Mouse (Mus musculus): ENCODE data around the gene Cenps.
"Not testable (repeated sequence)": the region's sequence is repeated elsewhere in the genome, so short reads cannot be mapped to it uniquely, and the experiment has no call there.

Gene Cenps

DNA sequence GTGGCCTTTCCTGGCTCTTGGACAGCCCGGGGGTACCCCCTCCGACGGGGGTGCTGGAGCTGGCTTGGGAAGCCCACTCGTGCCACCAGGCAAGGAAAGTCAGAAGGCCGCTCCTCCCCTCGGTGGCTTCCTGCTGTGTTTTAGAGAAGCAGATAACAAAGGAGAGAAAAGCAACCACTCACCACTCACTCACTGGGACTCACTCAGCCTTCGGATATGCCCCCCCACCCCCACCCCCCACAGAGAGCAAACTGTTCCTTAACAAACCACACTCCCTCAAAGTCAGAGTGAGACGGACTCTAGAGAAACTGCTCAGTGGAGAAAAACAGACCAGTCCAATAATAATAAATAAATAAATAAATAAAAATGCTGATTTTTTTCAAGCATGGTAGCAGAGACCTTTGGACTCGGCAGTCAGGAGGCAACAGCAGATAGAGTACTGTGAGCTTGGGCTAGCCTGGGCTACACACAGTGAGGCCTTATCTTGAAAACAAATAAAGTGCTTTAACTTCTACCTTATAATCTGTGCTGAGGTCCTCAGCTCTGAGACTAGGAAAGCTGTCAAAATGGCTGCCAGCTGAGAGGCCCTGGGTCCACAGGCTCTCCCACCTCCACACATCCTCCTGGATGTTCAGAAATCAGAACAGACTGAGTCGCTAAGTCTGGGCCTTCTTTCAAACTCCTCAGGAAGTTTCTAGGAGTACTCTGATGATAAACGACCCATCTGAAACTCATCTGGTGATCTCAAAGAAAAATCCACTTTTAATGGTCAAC lies 11.9 kb downstream of the Cenps start:
- DNase-seq (ENCODE audit: extremely low read depth, low read depth, low spot score) = no peak

DNA sequence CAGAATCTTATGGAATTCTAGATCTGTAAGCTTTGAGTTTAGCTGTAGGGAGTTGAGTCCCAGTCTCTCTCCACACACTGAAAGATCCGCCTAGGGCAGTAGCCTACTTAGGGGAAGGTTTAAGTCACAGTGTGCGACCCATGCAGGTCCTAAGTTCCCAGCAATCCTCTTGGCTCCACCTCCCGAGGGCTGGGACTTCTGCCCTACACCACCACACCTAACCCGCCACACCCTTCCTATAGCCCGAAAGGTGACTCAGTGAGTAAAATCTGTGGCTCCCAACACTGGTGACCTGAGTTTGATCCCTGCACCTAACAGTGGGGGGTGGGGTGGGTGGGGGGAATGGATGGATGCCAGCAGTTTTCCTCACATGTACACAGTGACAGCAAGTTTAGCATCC lies 14.0 kb downstream of the Cenps start:
- DNase-seq (ENCODE audit: extremely low read depth, low read depth, low spot score) = no peak

DNA sequence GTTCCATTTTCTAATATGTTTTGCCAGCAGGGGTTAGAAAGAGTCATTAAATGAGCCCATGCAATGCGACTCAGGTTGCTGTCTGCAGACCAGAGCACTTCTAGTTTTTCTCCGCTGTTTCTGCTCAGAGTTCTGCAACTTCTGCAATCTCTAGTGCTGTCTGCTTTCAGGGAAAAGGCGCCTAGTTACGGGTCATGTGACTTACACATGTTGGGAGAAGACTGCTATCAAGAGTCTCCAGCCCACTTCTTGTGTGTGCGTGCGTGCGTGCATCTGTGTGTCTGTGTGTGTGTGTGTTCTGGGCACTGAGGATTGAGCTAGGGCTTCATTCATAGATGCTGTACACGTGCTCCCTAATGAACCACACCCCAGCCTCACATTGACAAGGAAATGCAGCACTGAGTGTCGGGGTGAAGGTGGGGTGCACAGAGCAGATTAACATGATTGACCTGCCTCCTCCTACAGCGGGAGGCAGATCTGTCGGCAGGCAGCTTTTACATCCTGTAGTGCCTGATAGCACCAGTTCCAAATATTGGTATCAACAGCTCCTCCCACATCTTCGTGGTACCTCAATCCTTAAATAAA lies 17.4 kb downstream of the Cenps start:
- DNase-seq (ENCODE audit: extremely low read depth, low read depth, low spot score) = not testable (repeated sequence)

DNA sequence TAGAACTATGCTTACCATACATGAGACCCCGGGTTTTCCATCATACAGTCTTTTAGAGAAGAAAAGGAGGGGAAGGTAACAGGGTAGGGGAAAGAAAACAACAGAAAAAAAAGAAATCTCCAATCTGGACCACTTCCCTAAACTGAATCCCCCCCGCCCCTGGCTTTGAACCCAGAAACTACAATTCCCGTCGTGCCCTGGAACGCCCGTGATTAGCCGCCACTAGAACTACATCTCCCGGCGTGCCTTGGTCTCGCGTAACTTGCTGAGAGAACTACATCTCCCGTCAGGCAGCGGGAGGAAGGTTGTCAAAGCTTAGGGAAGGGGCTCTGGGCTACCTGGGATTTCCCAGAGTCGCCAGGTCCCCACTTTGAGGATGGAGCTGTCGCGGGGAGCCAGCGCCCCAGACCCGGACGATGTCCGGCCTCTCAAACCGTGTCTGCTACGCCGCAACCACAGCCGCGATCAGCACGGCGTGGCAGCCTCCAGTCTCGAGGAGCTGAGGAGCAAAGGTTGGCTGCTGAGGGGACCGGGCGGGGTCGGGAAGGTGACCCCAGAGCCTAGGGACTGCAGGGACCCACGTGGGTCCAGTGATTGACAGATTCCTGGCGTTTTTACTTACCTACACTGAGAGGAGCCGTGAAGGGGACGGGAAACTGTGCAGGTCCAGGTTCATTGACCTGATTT lies 33.4 kb downstream of the Cenps start, which contains the start of gene Dffa:
Gene Dffa (plus strand): TSS at position 272 of the 687 bp plus-strand sequence.
- DNase-seq (ENCODE audit: extremely low read depth, low read depth, low spot score) = no peak

DNA sequence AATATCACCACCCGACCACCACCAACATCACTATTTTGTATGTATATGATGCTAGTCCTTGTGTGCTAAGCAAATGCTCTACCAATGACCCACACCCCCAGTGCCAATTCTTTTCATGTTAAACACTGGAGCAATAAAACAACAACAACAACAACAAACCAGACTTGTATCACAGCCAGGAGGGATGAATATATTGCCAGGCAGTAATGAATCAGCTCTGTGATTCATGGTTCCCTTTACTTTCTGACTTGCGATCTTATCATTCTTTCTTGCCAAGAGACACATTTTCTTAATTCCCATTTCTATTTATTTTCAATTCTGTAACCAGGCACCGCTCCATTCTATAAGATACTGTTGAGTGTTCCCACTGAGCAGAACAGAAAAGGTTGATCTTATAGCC lies 36.0 kb downstream of the Cenps start:
- no peak for DNase-seq (ENCODE audit: extremely low read depth, low read depth, low spot score)

DNA sequence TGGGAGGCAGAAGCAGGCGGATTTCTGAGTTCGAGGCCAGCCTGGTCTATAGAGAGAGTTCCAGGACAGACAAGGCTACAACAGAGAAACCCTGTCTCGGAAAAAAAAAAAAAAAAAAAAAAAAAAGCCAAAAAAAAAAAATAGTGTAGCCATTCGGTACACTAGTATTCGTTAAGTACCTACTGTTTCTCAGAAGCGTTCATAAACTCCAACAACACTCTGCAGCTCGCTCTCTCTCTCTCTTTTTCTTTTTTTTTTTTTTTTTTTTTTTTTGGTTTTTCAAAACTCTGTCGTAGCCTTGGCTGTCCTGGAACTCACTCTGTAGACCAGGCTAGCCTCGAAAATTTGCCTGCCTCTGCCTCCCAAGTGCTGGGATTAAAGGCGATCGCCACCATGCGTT lies 37.0 kb downstream of the Cenps start:
- DNase-seq (ENCODE audit: extremely low read depth, low read depth, low spot score) = not testable (repeated sequence)

DNA sequence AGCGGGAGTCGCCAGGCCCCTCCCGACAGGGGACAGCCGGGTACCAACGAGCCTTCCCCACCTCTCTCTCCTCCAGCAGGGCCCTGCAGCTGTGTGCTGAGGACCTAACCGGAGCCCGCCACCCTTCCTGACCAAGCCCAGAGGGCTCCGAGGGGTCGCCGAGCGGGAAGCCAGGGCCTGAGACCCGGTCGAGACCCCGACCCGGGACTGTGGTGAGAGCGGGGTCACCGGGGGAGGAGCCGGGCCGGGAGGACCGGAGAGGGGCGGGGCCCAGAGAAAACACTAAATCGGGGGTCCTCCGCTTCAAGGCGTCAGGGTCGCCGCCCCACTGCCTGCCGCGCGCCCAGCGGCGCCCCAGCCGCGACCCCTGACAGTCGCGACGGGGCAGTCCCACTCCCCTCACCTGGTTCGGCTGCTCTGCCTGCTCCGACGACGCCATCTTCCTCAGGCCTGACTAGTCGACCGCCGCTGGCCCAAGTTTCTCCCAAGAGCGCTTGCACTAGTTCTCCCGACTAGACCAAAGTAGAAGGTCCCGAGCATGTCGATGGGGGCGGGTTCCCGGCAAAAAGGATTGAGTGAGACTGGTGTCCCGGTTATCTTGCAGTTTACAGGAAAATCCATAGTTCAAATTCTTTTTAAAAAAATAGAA lies 37.9 kb downstream of the Cenps start, which contains the start of gene Pex14:
Gene Pex14 (minus strand): TSS at position 508 of the 649 bp plus-strand sequence.
- no peak for DNase-seq (ENCODE audit: extremely low read depth, low read depth, low spot score)

DNA sequence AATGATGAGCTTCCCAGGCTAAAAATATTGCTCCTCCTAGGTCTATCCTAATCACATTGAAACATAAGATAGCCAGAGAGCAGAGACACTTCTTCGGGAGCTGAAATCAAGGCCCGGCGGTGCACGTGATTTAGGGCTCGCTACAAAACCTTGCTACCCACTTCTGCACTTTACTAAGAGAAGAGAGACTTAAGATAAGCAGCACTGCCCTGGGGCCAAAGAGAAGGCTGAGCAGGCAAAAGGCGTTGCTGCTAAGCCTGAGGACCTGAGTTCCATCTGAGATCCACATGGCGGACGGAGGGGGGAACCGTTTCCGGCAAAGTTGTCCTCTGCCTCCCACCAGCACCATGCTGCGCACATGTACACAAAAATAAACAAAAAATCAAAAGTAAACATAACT lies 38.9 kb downstream of the Cenps start:
- DNase-seq (ENCODE audit: extremely low read depth, low read depth, low spot score) = no peak

DNA sequence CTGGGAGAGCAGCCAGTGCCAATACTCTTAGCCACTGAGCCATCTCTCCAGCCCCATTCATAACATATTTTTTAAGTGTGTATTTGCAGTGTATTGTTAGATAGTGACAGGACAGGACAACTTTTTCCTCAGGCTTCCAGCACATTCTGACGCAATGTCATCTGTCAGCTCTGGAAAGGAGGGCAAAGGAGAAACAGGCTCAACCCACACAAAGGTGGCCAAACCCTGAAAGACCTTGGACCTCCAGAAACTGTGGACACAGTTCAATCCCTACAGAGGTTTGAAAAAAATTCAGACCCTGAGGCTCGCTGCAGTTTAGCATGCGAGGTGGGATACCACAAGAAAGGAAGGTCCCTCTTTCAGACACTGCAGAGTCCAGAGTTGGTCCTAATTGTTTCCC lies 39.5 kb downstream of the Cenps start:
- DNase-seq (ENCODE audit: extremely low read depth, low read depth, low spot score) = no peak

DNA sequence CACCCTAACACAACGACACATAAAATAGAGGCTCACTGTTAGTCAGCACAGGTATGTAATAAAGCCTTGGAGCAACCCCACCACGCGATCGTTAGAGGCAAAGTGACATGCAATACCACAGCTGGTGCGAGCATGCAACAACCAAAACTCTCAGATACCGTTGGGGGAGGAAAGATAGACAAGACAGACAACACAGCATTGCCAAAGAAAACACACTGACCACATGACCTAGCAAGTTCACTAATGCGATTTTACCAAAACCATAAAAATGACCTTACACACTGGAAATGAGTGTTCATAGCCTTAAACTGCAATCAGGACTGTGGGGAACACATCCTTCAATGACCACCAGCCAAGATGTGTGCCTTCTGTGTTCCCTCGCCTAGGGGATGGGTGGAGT lies 46.1 kb downstream of the Cenps start:
- no peak for DNase-seq (ENCODE audit: extremely low read depth, low read depth, low spot score)

DNA sequence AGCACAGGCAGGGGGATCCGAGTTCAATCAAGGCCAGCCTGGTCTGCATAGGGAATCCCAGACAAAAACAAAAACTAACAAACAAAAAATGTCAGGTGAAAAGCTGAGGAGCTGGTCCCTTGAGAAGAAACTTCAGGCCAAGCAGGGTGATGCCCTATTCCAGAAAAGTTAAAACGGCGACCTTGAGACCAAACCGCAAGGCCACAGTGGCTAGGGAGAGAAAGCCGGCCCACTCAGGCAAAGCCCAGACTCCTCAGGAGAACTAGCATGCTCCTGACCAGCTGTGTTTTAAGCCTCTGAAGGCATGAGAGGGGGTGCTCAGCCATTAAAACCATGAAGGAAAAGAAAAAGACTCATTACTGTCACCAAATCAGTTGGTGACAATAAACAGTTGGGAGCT lies 52.0 kb downstream of the Cenps start:
- no peak for DNase-seq (ENCODE audit: extremely low read depth, low read depth, low spot score)

DNA sequence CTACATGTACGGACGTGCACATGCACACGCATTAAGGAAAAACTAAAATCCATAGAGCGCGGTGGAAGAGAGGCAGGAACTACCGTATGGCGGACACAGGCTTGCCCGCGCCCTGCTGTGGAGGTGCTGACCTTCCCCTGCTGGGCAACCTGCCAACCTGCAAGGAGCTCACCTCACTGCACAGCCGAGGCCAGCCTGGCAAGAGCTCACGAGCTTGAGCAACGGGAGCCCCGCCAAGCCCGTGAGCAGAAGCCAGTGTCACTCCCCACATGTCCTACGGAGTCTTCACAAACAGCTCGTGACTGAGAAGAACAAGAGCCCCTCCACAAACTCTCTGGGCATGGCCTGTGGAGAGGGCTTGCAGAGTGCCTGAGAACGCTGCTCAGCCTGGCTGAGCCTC lies 55.9 kb downstream of the Cenps start:
- DNase-seq (ENCODE audit: extremely low read depth, low read depth, low spot score) = no peak

DNA sequence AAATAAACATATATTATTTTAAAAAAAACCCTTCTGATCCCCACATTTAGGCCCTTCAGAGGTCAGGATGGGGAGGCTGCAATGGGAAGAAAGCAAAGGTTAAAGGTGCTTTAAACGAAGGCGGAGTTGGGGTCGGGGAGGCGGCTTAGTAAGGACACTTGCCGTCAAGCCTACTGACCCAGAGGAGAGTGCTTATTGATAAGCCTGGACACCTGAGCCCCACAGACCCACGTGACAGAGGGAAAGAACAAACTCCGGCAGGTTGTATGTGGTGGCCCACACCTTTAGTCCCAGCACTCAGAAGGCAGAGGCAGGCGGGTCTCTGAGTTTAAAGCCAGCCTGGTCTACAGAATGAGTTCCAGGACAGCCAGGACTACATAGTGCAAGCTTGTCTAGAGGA lies 57.3 kb downstream of the Cenps start:
- DNase-seq (ENCODE audit: extremely low read depth, low read depth, low spot score) = no peak

DNA sequence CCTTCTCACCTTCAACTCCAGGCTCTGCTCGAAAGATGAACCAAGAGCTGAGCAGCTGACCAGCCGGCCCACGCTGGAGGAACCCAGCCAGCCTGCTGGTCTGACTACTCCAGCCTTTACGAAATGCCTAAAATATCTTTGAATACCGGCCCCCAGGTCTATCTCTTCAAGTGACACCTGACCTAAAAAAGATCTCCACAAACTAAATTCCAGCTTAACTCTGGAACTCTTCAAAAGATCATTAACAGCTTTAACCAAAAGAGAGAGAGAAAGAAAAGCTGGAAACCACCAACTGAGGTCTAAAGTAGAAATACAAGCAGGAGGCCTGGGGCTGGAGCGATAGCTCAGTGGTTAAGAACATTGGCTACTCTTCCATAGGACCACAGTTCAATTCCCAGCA lies 57.8 kb downstream of the Cenps start:
- no peak for DNase-seq (ENCODE audit: extremely low read depth, low read depth, low spot score)

DNA sequence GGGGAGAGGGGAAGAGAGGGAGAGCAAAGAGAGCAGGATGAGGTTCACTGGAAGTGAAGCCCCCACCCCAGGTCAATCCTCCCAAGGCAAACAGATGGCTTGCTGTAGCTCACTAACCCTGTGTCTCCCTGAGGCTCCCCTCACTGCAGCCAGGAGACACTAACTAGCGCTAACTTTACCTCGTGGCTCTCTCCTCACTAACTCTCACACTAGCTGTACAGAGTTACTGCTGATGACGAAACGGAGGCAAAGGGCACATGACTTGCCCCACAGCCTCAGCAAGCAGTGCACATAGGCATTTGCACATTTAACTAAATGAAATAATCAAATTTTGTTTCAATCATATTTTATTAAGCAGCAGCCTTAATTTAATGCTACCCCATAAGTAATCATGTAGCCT lies 59.2 kb downstream of the Cenps start:
- no peak for DNase-seq (ENCODE audit: extremely low read depth, low read depth, low spot score)
